21 mouse cellular contexts compared by ENCODE assay signal in genomic region chr16:26390936-26391335, GRCm38 (mm10).
"Had no signal": no experiment of that assay in that cellular context is flagged by ENCODE, and none has a peak within 500 bp of the region (broad histone marks: within the 10 kb centered on the region; RNA-seq: fewer than 3 reads in every experiment).

No protein-coding gene starts in this region.

- H3K27me3 ChIP-seq: liver, embryonic 12.5 days; lung, embryonic 15.5 days; megakaryocyte, embryonic 14.5 days; midbrain, embryonic 12.5 days; neural tube, embryonic 13.5 days; neural tube, embryonic 15.5 days; stomach, embryonic 15.5 days had no signal

- H3K27ac ChIP-seq: liver, embryonic 12.5 days; liver, embryonic 14.5 days; lung, embryonic 15.5 days; macrophage; midbrain, embryonic 10.5 days; midbrain, embryonic 12.5 days; neural tube, embryonic 13.5 days; neural tube, embryonic 15.5 days; stomach, embryonic 15.5 days; stomach, postnatal 0 days had no signal

- H3K4me3 ChIP-seq: liver, embryonic 12.5 days; lung, embryonic 15.5 days; megakaryocyte, embryonic 14.5 days; midbrain, embryonic 10.5 days; midbrain, embryonic 12.5 days; myocyte; neural tube, embryonic 13.5 days; neural tube, embryonic 15.5 days; stomach, embryonic 15.5 days had no signal

- ATAC-seq: liver, embryonic 12.5 days; midbrain, embryonic 16.5 days had no signal

- H3K9ac ChIP-seq: liver, embryonic 12.5 days; liver, embryonic 14.5 days; lung, embryonic 15.5 days; midbrain, embryonic 12.5 days; neural tube, embryonic 13.5 days; neural tube, embryonic 15.5 days; stomach, embryonic 15.5 days had no signal

- H3K4me1 ChIP-seq: liver, embryonic 12.5 days; lung, embryonic 15.5 days; megakaryocyte, embryonic 14.5 days; midbrain, embryonic 10.5 days; midbrain, embryonic 12.5 days; neural tube, embryonic 13.5 days; neural tube, embryonic 15.5 days; stomach, embryonic 15.5 days had no signal

- H3K4me2 ChIP-seq: liver, embryonic 12.5 days; lung, embryonic 15.5 days; midbrain, embryonic 12.5 days; neural tube, embryonic 13.5 days; neural tube, embryonic 15.5 days; stomach, embryonic 15.5 days had no signal

- H3K36me3 ChIP-seq: liver, embryonic 12.5 days; lung, embryonic 15.5 days; midbrain, embryonic 10.5 days; midbrain, embryonic 12.5 days; neural tube, embryonic 13.5 days; neural tube, embryonic 15.5 days; stomach, embryonic 15.5 days had no signal

- DNase-seq: liver; midbrain, embryonic 14.5 days; retina, postnatal 1 day; right cerebral cortex, adult 18-20 months; right cerebral cortex, postnatal 25 days; thymus, adult 2 months; thymus, postnatal 25 days; thymus, postnatal 4 days had no signal

- H3K9me3 ChIP-seq: liver, embryonic 12.5 days; lung, embryonic 15.5 days; midbrain, embryonic 10.5 days; midbrain, embryonic 12.5 days; neural tube, embryonic 13.5 days; neural tube, embryonic 15.5 days; stomach, embryonic 15.5 days had no signal
